Mouse (Mus musculus) kidney, postnatal 25 days (tissue): ENCODE results near the gene Dap.

ENCODE experiments used
- DNase-seq, 2 experiments: peaks; one replicate each; pipeline ENCODE4 v3.0.0; 2021; ENCODE audit warnings: mixed read lengths in 2 of 2

Dap gene

GRCm38 (mm10) chr15:31224135-31224761 lies at the start of gene Dap:
Dap (plus strand) TSS chr15:31224314.
- peak; percentile 98 for DNase-seq

DNA sequence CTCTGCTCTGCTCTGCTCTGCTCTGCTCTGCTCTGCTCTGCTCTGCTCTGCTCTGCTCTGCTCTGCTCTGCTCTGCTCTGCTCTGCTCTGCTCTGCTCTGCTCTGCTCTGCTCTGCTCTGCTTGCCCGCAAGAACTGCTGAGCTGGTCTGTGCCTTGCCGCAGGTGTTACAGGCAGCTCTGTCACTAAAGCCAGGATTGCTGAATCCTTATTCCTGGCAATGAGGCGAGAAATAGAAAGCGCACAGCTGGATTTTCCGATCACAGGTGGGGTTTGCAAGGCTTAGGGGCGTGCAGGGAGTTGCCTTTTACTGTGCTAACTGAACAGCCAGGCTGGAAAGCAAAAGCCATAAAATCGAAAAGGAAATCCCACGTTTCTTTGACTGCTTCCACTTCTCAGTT lies 47.5 kb upstream of the Dap start:
- no peak for DNase-seq

GRCm38 (mm10) chr15:31184651-31185443 lies 39.3 kb upstream of the Dap start:
- no peak for DNase-seq

- DNase-seq = no peak
These were observed 38.6 kb upstream of the Dap start for GRCm38 (mm10) chr15:31185506-31185905.

- DNase-seq = no peak
These were observed 37.7 kb upstream of the Dap start for GRCm38 (mm10) chr15:31186371-31186901.

DNA sequence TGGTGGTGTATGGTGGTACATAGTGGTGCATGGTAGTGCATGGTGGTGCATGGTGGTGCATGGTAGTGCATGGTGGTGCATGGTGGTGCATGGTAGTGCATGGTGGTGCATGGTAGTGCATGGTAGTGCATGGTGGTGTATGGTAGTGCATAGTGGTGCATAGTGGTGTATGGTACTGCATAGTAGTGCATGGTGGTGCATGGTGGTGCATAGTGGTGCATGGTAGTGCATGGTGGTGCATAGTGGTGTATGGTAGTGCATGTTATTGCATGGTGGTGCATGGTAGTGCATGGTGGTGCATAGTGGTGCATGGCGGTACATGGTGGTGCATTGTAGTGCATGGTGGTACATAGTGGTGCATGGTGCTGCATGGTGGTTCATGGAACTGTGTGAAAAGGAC lies 31.6 kb upstream of the Dap start:
- no peak for DNase-seq

DNA sequence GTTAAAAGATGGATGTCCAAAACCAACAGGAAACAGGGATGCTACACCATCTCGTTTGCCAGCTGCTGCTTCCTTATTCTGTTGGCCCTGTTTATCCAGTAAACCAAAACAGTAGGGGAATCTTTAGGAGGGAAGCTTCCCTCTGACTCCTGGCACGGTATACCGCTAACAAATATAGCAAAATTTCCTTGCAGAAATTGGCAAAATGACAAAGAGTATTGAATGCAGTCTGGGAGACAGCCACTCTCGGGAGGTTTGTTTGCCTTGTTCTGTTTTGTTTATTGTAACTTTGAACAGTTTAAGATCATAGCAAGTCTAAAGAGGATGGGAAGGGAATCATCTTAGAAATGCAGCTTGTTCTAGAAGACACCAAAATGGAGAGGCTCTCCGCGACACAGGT lies 28.3 kb upstream of the Dap start:
- DNase-seq = no peak

DNA sequence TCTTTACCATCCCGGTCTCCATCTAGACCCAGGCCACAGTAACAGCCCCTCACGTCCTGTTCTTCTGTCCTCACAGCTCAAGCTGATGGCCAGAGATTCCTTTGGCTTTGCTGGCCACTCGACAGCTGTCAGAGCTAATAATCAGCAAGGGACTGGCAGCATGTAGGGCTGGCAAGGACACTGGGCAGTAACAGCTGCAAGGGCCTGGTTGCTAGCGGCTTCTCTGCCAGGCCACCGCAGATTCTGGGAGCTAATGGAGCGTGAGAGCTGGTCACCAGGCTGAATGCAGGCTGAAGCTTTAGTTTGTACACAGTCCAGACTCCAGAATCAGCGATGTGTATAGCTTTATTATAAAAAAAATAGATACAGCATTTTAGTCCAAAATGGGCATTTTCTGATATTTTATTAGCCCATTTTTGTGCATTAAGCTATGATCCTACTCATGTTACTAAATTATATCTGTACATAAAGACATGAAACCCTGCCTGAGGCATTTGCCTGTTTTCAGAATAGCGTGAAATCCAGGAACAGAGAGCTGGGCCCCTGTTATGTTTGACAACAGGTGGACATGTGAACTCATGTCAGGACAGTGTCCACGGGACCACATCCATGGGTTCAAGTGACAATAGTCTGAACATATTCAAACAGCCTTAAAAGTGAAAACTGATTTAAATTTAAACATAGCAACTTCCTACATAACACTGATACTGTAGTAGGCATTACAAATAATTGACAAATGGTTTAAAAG lies 16.6 kb upstream of the Dap start:
- peak; percentile 39 to 70 for DNase-seq

GRCm38 (mm10) chr15:31211910-31212309 lies 12.2 kb upstream of the Dap start:
- DNase-seq = peak; percentile 42 to 59

GRCm38 (mm10) chr15:31213619-31214270 lies 10.4 kb upstream of the Dap start:
- DNase-seq = no peak

- DNase-seq = no peak
These were observed 1.9 kb upstream of the Dap start for GRCm38 (mm10) chr15:31222216-31222615.

DNA sequence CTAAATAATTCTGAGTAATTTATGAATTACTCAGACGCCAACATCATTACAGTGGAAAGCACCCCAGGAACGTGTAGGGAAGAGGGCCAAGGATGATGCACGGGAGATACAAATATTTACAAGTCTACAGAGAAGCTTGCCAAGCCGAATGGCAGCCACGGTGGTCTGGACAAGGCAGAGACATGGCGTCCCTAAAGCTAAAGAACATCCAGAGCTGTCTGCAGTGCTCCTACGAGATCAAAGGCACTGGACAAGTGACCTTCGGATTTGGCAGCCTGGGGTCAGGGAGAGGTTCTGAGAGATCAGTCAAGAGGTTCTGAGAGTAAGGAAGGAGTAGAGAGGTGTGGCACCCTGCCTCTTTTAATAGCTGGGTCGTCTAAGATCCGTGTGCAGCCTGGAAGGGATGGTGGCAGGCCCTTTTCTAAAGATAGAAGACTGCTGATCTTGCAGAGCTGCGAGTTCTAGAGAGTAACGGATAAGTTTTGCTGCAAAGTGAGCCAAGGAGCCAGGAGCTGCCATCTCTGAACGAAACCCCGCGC lies 449 bp upstream of the Dap start:
- DNase-seq = no peak

- peak in 1 of 2 experiments; percentile 46 for DNase-seq
These were observed 910 bp downstream of the Dap start for GRCm38 (mm10) chr15:31224806-31225642.

- no peak for DNase-seq
These were observed 1.7 kb downstream of the Dap start for GRCm38 (mm10) chr15:31225643-31226325.

- DNase-seq = no peak
These were observed 2.4 kb downstream of the Dap start for GRCm38 (mm10) chr15:31226464-31226863.

DNA sequence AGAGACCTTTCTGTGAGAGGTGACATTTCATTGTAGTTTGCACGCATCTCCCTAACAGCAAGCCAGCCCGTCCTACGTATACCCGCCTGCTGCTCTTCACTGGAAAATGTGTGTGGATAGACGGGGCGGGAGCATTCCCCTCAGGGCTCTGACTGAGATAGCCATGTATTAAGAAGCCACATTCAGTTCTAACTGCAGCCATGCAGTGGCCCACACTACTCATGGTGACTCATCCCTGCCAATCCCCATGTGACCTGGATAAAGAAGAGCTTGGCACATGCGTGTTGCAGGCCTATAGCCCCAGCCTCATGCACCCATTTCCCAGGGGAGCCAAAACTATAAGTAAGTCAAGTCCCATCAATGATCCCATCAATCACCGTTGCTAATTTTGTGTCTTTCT lies 3.7 kb downstream of the Dap start:
- DNase-seq = no peak

- no peak for DNase-seq
These were observed 8.9 kb downstream of the Dap start for GRCm38 (mm10) chr15:31233006-31233405.

DNA sequence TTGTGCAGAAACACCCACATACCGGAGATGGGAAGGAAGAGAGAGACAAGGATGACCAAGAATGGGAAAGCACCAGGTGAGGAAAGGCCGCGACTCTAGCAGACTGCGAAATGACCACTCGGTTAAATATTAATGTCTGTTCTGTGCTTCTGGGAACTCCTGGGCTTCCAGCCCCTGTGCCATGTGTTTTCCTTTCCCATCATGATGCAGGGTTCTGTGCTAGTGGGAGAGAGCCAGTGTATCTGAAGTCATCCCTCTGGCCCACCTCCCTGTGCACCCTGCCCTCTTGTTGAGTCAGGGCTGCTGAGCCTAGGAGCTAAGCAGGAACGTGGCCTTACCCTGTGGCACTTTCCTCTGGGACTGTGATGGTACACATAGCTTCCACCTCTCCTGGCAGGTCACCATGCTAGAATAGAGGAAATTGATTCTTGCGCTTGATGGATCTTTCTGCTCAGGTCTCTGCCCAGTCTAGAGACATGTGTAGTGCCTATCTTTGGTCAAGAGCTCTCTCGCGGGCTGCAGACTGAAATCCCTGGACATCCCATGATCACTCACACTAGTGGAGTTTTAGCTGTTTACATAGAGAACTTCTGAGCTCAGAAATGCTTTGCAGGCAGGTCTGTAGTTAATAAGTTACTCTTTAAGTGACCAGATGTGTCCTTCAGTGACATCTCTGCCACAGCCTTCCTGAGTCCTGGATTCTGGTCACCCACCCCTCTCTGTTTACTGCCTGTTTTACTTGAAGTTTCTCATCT lies 11.9 kb downstream of the Dap start:
- DNase-seq = peak; percentile 33 to 70

- DNase-seq = no peak
These were observed 12.4 kb downstream of the Dap start for GRCm38 (mm10) chr15:31236549-31236907.

DNA sequence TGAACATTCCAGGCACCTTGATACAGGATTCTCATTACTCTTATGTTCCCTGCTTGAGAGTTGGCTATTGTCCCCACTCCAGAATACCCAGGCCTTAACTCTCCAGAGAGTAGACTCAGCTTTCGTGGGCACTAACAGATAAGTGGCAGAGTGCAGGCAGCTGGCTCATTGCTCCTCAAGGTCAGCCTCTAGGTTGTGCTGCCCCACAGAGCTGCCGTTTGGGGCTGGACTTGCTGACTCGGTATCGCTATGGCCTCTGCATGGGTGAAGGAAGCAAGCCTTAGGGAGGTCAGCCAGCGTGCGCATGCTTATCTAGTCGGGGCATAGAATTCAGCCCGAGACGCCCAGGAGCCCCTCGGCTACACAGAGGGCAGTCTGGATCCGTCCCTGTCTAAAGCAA lies 13.3 kb downstream of the Dap start:
- DNase-seq = peak in 1 of 2 experiments; percentile 72
